Mouse (Mus musculus): ENCODE data around the gene E2f1.

E2f1 gene

DNA sequence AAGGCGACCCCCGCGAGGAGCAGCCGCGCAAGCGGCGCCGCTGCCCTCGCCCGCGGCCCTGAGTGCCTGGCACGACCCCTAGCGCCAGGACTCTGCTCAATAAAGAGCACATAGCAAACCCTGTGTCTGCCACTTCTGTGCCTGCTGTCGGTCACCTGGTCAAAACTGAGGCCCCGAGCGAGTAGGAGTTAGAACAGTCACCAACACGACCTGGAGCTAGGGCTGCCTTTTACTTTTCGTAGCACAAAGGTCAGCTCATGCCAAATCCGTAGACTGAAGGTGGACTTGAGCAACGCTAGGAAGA lies 19.9 kb downstream of the E2f1 start:
- no peak for DNase-seq

DNA sequence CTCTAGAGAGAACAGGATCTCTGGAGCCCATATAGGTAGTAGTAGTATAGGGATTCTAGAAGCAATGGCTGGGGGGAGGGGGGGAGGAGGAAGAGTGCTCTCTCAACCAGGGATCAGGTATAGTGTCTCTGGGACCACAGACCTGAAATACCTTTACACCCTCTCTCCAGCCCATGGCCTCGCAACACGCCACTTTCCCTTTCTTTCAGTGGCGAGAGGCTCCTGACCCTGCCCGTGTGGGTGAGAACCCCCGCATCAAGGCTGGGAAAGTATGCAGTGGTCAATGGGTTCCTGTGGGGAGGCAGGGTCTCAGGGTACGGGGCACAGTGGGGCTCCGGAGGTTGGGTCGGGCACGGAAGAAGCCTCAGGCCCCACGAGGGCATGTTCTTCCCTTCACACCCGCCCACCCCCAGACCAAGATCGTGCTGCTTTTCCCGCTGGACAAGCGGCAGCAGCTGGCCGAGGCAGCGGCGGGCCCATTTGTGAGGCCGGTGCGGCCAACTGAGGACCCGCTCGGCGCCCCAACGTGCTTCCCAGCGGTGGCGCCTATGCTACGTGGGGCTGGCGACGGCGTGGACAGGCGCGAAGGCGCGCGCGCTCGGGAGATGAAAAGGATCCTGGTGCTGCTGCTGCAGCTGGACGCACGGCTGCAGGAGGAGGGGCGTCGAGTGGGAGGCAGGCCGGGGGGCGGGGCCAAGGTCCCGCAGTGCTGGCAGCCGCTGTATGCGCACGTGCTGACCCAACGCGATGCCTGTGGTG lies 20.4 kb downstream of the E2f1 start:
- DNase-seq, result no peak

DNA sequence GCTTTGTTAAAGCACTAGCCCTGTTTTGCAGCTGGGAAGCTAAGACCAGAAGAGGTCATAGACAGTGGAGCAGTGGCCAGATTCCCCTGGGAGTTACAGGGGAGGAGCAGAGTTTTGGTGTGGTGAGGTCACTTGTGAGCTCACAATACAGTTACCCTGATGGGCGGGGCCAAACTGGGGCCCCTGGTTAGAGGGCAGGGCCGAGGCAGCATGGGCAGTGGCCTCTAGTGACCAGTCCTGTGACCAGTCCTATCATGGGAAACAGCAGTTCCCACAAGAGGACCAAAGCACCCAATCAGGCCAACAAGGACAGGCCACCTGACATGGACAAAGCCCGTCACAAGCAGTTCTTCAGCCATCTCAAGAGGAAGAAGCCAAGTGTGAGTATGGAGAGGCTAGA lies 21.0 kb downstream of the E2f1 start:
- DNase-seq, result no peak

DNA sequence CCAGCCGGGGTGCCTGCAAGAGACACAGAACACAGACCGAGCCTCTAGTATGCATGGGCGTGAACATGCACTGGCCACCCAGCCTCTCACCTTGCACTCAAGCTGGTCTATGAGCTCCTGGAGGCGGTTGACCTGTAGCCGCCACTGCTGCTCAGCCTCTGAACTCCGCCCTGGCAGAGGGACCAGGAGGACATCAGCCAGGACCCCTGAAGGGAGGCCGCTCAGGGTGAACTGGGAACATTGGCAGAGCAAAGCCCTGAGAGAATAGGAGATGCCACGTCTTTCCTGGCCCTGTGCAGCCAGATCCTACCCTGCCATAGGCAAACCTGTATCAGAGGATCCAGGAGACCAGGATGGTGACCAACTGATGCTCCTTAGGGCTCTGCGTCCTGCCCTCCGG lies 23.0 kb downstream of the E2f1 start, which contains the start of gene 1700003F12Rik:
TSS of gene 1700003F12Rik (plus strand) at position 375 of the 400 bp plus-strand sequence.
- DNase-seq, result peak in 1 of 2 experiments; percentile 15

DNA sequence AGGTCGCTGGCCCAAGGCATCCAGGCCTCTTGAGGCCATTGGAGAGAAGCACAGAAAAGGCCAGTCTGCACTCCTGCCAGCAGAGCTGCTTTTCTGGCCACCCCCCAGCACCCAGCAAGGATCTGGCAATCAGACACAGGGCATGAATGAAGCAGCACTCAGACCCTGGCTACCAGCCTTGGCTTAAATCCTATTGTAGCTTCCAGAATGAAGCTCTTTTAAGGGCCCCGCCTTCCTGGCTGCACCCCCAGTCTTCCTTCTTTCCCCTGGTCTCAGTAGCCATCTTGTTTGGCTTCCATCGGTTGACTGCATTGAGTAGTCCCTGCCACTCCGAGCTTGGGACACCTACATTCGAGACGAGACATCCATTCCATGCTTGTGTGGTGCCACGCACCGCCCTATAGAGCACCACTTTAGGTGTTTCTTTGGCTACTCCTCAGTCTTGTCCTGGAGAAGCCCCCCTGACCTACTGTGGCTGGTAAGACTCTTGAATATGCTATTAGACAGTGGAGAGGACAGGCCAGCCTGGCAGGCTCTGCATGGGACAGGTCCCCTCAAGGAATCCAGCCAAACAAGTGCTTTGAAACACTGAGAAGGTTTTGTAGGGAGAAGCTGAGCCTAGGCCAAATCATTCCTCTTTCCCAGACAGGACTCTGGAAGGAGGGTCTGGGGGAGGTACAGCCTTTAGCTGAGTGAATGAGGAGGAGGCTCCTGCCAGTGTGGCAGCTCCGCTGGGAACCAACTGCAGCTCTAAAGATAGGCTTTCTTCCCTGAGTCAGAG lies 25.9 kb downstream of the E2f1 start:
- peak; percentile 95 to 96 for DNase-seq

DNA sequence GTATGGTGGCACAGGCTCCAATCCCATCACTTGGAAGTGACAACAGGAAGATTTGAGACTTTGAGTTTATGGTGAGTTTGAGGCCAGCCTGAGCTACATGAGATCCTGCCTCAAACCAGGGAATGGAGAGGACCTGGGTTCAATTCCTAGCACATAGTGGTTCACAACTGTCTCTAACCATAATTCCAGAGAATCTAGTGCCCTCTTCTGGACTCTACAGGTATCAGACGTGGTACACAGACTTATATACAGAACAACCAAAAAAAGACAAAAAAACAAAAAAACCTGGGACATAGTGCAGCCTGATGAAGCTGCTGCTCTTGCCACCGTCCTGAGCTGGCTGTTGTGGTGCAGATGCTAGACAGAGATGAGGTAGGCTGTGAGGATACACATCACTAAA lies 28.1 kb downstream of the E2f1 start:
- no peak for DNase-seq

DNA sequence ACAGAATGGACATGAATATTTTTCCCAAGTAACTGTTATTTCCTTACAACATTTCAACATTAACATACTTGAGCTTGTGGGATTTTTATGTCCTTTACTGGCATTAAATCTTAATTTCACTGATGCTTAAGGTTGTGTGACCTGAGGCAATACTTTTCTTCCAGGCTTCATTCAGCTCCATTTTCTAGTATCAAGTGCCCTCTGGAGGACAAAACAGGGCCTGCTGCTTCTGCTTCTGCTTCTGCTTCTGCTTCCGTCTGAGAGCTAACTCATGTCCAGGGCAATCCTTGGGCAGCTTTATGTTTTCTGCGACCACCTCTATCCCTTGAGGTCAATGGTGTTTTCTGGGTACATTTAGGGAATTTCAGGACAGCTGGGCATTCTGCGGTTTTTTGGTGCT lies 30.0 kb downstream of the E2f1 start:
- DNase-seq, result peak; percentile 48 to 62

DNA sequence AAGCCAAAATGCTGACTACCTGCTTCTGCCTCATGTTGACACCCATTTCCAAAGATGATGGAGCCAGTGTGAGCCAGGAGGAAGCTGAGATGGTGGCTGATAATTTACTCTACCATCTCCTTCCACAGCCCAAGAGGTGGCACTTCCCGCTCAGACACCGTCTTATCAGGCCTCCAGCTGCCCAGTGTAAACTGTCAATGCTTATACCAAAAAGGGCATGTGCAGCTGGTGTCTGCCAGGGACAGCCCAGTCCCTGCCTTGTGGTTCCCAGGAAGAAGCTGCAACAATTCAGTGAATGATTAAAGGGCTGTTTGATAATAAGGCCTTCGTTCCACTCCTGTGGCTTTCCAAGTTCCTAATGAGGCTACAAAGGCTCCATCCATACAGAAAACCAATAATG lies 31.0 kb downstream of the E2f1 start:
- no peak for DNase-seq

DNA sequence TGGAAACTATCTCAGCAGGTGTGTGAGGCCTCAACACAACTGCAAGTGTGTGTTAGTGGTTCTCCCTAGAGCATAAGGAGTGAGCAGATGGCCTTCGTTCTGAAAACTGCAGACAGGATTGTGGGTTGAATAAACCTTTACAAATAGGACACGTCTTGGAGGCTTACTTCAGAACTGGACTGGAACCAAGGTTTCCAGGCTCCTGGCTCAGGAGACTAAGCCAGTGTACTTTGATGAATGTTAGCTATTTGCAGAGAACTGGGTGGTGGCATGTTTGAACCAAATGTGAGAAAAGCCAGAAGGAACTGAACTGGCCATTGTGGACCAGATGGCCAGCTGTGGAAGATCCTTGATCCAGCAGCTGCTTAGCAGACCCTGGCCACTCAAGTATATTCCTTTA lies 31.4 kb downstream of the E2f1 start:
- DNase-seq, result peak; percentile 43 to 61

DNA sequence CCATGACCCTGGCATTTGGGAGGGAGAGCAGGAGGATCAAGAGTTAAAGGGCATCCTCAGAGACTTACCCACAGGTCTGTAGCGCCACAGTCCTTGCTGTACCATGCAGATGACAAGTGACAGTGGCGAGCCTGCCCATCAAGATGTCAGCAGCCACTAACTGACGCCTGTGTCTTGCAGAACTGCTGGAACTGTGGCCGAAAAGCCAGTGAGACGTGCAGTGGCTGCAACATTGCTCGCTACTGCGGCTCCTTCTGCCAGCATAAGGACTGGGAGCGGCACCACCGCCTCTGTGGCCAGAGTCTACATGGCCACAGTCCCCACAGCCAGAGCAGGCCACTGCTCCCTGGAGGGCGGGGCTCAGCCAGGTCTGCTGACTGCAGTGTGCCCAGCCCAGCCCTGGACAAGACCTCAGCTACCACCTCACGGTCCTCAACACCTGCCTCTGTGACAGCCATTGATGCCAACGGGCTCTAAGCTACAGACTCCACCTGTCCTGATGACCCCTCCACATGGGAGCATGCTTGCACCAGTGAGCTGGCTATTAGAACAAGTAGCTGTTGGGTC lies 34.9 kb downstream of the E2f1 start:
- DNase-seq, result peak in 1 of 2 experiments; percentile 5

DNA sequence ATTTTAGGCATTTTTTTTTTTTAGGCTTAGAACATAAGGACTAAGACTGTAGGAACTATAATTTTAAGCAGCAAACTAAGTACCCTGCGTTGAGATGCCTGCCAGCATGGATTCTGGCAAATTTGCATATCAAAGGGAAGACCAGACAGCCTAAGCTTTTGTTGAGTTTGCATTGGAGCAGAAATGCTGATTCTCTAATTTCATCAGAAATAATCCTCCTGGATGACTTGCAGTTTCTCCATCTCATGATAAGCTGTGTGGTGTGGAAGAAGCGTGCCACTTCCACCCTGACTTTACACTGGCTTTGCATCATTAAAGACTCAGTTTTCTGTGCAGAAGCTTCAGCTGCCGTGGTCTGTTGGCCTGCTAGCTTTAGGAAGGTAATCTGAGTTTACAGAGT lies 36.8 kb downstream of the E2f1 start:
- no peak for DNase-seq

DNA sequence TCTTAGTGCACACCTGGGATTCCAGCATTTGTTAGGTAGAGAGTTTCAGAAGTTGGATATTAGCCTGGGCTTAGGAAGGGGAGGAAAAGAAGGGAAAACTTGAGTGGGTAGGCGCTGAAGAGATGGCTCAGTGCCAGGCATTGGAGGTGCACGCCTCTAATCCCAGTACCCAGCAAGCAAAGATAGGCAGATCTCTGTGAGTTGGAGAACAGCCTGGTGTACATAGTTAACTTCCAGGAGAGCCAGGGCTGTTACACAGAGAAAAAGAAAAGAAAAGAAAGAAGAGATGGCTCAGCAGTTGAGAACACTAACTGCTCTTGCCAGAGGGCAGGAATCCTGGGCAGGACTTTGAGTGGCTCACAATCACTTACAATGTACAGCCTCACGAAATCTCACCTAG lies 43.2 kb downstream of the E2f1 start:
- no peak for DNase-seq

DNA sequence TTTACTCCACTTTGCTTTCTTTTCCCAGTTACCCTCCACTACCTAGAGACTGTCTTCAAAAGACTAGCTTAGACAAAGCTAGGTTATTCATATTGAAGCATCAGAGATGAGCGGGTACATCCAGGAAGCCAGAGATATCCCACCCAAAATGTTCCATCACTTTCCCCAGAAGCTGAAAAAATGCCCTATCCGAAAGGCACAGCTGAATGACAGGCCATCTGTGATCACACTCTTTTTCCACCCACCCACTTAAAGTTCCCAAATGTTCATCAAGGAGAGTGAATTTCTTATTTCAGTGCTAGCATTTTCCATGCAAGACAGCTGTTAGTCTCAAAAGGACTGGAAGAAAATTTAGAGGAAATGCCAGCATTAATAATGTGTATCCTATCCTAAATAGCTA lies 44.4 kb downstream of the E2f1 start:
- DNase-seq, result no peak

DNA sequence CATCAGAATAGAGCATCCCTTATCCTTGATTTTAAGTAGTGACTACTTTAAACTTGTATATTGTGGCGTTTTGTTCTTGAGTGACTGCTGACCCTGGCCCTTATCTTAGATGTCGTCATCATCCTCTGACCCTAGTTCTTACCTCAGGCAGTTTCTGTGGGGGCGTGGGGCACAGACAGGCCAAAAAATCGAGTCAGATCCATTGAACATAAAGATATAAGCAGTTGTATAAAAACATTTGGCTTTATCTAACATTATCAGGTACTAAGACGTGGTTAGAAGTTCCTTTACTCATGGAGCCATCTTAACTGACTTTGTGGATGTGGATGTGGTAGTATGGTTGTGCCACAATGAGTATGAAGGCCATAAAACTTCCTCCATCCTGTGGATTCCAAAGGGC lies 47.4 kb downstream of the E2f1 start:
- no peak for DNase-seq

DNA sequence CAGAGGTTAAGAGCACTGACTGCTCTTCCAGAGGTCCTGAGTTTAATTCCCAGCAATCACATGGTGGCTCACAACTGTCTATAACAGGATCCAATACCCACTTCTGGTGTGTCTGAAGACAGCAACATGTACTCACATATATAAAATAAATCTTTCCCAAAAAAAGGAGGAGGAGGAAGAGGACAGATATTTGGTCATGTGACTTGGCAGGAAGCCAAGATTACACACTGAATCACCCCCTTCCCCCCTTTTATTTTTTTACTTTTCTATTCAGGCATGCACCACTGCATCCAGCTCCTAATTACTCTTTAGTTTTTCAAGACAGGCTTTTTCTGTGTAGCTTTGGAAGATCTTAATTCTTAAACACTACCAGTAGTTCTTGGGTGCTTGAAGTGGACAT lies 48.2 kb downstream of the E2f1 start:
- DNase-seq, result no peak

DNA sequence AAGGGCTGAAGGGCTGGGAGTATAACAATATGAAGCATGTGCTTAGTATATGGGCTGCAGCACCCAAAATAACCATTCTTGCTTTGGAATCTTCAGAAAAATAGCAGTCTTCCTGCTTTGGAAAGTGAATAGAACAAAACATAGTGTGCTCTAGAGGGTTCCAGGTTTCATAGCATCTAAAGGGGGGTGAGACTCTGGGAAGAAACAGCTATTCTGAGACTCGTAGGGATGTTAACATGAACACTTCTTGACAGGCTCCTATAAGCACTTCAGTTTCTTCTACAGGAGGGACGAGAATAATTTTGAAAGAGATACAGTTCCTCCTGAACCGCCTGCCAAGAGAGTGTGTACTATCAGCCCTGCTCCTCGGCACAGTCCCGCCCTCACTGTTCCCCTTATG lies 52.3 kb downstream of the E2f1 start:
- DNase-seq, result no peak

DNA sequence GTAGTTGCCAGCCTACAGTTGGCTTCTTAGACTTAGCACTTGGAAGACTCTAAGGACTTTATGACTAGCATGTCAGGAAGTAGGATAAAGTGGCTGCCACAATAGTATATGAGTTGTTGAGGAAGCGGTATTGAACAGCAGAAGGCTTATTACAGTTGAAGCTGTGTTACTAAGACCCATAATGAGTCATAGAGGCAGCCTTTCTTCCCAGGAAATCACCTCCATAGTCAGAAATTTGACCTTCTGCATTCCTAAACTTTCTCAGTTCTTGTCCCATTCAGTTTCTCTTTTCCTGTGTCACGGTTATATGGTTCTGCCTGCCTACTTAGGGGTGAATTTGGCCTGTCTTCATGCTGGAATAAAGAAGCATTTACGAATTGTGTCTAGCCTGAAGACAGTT lies 52.7 kb downstream of the E2f1 start:
- DNase-seq, result no peak

DNA sequence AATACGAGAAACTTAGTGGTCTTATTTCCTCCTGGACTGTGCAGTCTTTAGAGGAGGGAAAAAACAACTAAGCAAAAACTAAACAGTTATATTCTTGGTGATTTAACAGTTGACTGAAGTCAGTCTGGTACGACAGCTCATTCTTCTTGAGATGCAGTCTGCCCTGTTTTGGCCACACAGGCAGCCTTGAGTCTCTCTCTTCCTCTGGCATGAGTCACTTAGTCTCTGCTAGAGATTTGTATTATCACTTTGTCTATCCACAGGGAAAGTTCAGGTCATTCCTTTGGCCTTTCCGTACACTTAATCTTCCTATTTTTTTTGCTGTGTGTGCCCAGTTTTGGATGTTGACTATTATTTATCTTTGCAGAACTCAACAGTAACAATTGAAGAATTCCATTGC lies 59.6 kb downstream of the E2f1 start:
- no peak for DNase-seq

All from cerebellum, adult 18-20 months (tissue).